Mouse (Mus musculus): ENCODE data around the gene Selenom. TPM values are rescaled to one million over a fixed set of nuclear protein-coding genes. Genes with fewer than 3 reads are reported as not detected.

Gene Selenom
- 8.2 and 9.4 TPM in 2 replicates for polyA plus RNA-seq (2012; rRNA removed)

DNA sequence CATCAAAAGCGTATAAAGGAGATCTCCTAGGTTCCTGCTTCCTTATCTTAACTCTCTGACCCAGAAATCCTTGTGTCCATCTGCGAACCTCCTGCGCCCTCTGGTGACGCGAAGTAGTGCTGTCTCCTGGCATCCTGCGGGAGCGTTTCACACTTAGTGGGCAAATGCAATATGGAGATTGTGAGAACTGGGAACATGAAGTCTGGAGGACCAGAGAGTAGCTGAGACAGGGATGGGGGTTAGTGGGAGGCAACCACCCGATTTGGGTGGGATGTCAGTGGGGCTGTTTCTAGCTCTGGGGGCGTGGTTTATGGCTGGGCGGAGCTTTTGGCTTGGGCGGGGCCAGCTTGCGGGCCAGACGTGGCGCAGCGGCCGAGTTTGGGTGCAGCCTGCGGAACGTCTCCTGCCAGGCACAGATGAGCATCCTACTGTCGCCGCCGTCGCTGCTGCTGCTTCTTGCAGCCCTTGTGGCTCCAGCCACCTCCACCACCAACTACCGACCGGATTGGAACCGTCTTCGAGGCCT is at the start of gene Selenom:
TSS of gene Selenom (plus strand) at position 156 of the 526 bp plus-strand sequence.

DNA sequence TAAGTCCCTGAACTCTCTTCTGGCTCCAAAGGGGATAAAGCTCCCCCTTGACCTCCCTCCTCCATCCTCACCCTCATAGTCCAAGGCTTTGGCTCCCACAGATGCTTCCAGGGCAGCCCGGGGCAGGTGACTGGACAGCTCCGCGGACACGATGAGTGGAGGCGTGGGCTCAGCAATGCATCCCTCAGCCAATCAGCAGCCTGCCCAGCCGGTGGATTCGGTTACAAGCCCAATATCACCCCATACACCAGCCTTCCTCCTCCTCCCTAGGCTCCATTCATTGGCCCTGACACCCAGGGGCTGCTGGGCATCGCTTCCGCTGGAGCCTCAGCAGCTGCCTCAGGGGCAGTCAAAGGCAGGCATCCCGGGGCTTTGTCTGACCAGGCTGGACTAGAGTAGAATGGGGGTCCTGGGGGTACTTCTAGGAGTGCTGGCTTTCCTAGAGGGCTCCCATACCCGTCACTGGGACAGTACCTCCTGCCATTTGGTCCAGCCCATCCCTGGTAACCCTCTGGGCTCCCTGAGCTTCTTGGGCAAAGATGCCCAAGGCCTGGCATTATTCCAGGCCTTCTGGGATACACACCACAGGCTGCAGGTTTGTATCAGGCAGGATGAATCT is 26.4 kb upstream of the Selenom start, which contains the start of gene Pla2g3:
TSS of gene Pla2g3 (plus strand) at position 333 of the 619 bp plus-strand sequence.

DNA sequence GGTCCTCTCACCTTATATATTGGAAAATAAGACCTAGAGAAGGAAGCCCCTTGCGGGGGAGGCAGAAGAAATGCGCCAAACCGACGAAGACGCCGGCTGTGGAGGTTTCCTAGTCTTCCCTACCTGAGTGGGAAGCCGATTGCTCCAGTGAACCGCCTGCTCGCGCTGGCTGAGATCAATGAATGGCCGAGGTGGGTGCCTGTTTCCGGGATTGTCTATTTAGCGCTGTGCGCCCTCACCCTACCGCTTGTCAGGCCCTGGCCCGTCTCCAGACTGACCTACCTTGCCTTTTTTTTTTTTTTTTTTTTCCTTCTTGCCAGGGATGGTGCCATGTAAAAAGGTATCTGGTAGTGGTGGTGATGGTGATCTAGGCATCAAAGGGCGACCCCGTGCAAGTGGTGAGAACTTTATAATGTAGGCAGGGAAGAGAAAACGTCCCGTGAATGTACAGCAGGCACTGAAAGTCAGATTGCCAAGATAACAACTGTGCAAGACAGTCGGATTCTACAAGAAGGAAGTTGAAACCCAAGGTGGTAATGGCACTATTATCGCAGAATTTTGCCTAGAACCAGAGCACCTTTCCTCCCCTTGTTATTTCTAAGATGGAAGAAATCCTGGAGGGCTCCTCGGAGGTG is 26.1 kb downstream of the Selenom start, which contains the start of gene Smtn:
TSS of gene Smtn (minus strand) at position 162 of the 635 bp plus-strand sequence.

Other genes starting within 250 kb of the Selenom start
- gene Drg1, start 248.3 kb upstream of the Selenom start, polyA plus RNA-seq (2012; rRNA removed) = 41.4 and 45.3 TPM in 2 replicates
- gene Patz1, start 225.8 kb upstream of the Selenom start, polyA plus RNA-seq (2012; rRNA removed) = 15.1 and 16.6 TPM in 2 replicates
- 0.50 and 0.63 TPM in 2 replicates for gene Pik3ip1, start 184.3 kb upstream of the Selenom start, polyA plus RNA-seq (2012; rRNA removed)
- gene Limk2, start 105.5 kb upstream of the Selenom start, polyA plus RNA-seq (2012; rRNA removed) = 6.5 and 8.0 TPM in 2 replicates
- gene Rnf185, start 62.3 kb upstream of the Selenom start, polyA plus RNA-seq (2012; rRNA removed) = 5.2 and 5.4 TPM in 2 replicates
- gene Pla2g3, start 26.4 kb upstream of the Selenom start, polyA plus RNA-seq (2012; rRNA removed) = 0.05 and 0.09 TPM in 2 replicates
- 0.14 and 0.22 TPM in 2 replicates for gene Inpp5j, start 9.9 kb upstream of the Selenom start, polyA plus RNA-seq (2012; rRNA removed)
- 3.3 and 4.5 TPM in 2 replicates for gene Smtn, start 25.9 kb downstream of the Selenom start, polyA plus RNA-seq (2012; rRNA removed)
- gene Morc2a, start 134.5 kb downstream of the Selenom start, polyA plus RNA-seq (2012; rRNA removed) = 5.5 and 6.8 TPM in 2 replicates

Measured in liver, embryonic 14 days (tissue).